Mouse (Mus musculus): ENCODE results near the gene Pex5l.

The Pex5l gene

DNA sequence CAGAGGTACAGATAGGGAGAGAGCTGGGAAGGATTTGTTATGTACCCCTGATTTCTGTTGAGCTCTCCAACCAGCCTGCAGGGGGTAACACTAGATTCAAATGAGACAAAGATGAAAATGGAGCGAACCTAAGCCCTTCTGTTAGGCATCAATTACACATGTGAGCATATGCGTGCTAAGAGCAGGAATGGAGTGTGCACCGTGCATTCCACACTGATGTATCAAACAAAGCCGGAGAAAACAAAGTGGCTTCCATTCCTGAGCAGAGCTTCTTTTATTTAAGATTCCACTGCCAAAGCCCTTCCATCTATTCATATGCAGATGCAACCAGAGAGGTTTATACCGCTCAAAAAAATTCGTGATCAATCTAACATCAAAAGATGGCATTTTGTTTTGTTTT lies 79.5 kb downstream of the Pex5l start:
- DNase-seq (ENCODE audit: low read depth, low spot score): peak; percentile 61

DNA sequence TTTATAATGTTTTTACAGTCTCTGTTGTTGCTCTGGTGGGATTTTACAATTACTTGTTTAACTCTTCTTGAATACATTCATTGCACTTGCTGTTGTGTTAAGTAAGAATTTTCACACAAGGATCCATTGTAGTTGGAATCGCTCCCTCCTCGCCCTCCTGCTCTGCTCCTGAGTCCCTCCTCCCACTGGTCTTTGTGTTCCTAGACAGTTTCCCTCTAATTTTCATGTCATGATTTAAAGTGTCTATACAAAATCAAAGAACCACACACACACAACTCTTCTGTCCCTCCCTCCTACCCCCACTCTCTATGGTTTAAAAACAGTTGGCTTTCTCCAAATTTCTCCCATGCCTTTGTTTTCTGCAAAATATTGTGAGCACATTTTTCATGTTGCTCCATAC lies 81.6 kb downstream of the Pex5l start:
- DNase-seq (ENCODE audit: low read depth, low spot score): no peak

DNA sequence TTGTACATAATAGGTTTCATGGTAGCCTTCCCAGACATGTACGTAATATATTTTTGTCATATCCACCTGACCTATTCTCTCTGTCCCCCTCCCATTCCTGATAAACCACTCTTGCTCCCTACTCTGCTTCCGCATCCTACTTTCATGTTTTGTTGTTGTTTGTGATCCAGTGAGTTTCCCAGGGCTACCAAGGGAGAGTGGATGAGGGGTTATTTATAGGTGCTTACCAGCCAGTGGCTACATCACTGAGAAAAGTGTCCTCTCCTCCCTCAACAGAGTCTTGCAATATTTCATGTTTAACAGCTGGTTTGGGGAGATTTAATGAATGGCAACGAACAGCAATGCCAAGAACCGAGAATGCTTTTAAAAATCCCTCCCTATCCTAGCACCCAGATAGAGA lies 82.0 kb downstream of the Pex5l start:
- DNase-seq (ENCODE audit: low read depth, low spot score): no peak

DNA sequence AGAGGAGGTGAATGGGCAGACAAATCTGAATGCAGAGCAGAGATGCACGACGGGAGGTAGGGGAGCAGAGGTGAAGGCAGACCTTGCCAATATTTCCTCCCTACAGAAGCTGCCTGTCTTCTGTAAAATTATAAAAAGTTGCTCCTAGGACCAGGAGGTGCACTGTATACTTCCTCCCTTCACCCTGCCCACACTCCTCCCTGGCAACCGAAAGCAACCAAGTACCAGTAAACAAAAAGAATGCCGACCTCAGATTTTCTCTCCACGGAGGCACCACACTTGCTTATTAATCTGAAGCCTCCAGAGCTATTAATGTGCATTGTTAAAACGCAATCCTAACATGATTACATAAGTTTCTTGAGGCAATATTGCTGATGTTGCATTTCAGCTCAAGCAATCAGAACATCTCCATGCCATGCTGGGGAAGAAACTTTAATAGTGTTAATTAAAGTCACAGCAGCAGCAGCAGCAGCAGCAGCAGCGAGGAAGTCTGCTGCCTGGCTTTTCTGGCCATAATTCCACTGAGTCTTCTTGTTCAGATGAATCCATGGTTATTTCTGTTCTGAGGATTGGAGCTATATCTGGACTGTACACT lies 82.6 kb downstream of the Pex5l start:
- DNase-seq (ENCODE audit: low read depth, low spot score): no peak

- no peak for DNase-seq (ENCODE audit: low read depth, low spot score)
Observed at GRCm38 (mm10) chr3:33048304-33048703, 94.7 kb downstream of the Pex5l start.

DNA sequence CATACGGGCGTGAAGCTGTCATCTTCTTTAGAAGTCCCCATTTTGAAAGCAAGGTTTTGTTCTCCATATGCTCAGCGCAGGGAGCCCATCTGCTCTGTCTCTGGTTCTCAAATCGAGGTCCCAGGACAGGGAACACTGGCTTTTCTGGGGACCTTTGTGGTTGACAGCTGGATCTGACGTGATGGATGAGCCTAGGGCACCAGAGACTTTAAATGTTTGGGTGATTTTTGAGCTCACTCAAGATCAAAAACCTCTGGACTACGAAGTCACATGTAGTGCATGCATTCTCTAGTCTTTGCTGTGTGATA lies 98.3 kb downstream of the Pex5l start:
- no peak for DNase-seq (ENCODE audit: low read depth, low spot score)

DNA sequence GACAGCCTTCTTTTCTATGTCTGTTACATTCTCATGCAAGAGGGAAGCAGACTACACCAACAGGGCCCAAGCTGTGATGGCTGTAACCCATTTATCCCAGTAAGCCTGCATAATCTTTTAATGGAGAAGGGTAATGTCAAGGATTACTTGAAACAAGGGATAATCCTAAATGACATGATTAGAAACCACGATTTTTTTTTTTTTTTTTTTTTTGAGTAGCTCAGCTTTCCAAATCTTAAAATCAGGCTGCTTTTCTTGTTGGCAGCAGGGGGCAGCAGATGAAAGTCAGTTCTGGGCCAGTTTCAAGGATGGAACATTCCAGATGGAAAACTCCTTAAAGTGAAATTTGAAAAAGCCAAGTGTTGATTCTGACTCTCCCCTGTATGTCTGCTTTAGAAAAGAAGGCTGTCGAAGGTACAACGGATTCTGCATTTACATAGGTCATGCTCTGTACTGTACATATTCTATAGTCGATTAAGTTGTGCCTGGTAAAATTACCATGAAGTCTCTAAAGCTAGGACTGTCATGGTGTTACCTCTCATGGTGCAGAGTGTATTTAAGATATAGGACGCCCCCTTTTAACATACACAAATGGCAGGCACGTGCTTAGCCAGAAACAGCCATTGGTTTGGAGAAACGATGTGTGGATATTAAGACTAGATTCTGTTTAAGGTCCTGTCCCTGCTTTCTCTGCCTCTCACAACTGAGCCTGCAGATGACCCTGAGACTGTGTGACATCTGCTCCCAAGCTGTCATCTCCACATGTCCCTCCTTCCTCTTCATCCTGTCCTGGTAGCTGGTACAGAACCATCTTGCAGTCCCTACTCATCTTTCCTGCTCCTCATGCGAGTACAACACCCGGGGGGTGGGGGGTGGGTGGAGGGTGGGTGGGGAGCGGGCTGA lies 98.9 kb downstream of the Pex5l start:
- DNase-seq (ENCODE audit: low read depth, low spot score): no peak

DNA sequence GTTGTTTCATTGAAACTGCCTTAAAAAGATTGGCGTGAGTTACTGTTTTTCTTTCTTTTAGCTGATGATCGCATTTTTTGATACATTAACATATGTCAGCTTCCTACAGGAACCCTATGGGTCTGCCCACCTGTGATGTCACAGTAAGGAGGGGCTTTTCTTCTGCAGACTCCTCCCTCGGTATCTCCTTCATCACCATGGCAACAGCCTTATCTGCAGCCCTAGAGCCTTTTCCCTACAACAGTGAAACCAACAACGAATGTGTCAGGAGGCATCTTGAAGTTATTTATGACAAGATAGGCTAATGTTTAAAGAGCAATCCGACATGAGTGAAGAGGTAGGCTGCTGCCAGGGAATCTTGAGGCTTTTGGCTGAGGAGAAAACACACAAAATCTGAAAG lies 118.5 kb downstream of the Pex5l start:
- peak; percentile 69 for DNase-seq (ENCODE audit: low read depth, low spot score)

- DNase-seq (ENCODE audit: low read depth, low spot score): no peak
Observed at GRCm38 (mm10) chr3:33003901-33004300, 139.1 kb downstream of the Pex5l start.

GRCm38 (mm10) chr3:33001769-33002168 lies 141.3 kb downstream of the Pex5l start:
- no peak for DNase-seq (ENCODE audit: low read depth, low spot score)

DNA sequence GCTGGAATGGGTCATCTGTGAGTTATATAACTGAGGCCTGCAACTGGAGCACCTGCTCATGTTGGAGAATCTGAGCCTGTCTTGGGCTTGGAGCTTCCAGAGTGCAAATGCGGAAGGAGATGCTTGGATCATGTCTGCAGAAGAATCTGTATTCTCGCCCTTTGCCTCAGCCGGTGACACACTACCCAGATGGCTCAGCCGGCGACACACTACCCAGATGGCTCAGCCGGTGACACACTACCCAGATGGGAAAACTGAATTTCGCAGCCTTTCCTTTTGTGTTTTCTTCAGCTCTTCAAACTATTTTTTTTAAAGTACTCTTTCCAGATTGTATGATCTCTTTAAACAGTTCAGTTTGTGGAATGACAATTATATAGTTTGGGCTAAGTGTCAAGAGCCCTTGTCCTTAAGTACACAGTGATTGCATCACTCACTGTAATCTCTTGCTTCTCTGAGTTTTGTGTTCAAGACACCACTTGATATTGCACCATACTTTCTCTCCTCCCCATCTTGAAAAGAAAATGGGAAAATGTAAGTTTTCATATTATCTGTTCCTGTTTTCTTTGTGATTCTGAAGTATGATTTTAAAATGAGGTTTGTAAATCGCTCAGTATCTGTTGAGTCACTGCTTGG lies 142.5 kb downstream of the Pex5l start:
- no peak for DNase-seq (ENCODE audit: low read depth, low spot score)

GRCm38 (mm10) chr3:32991713-32992575 lies 151.1 kb downstream of the Pex5l start:
- no peak for DNase-seq (ENCODE audit: low read depth, low spot score)

GRCm38 (mm10) chr3:32987806-32988205 lies 155.2 kb downstream of the Pex5l start:
- DNase-seq (ENCODE audit: low read depth, low spot score): no peak

DNA sequence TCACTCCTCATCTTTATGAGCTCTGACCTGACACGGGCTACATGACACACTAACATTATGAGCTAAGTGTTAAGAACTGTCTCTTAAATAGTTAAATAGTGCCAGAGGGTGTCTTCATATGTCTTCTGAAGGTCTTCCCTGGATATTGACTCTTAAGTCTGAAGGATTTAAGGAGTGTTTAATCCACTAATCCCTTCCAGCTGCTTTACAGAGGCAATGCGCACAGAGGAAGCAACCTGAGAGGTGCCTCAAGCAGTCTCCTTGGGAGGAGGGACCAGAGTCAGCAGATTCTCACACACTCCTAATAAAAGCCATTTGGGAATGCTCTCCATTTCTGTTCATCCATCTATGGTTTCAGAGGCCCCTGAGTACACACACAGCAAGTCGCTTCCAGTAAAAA lies 157.9 kb downstream of the Pex5l start:
- DNase-seq (ENCODE audit: low read depth, low spot score): no peak

- DNase-seq (ENCODE audit: low read depth, low spot score): no peak
Observed at GRCm38 (mm10) chr3:32979981-32980380, 163.1 kb downstream of the Pex5l start.

DNA sequence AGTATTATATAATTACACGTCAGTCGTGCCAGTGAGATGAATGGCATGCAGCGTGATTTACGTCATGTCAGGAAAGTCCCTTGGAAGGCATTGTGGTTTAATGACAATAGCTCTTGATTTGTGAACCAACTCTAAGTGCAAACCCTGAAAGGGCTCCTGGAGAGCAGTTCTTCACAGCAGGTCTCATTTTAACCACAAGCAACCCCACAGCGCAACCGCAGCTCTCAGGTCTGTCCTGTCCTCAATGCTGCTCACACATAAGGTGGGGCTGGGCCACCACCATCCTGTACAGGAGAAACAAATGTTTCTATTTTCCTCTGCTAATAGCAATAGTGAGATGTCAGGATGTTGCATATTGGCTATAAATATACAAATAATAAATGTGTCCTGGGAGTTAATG lies 163.8 kb downstream of the Pex5l start:
- peak; percentile 34 for DNase-seq (ENCODE audit: low read depth, low spot score)

DNA sequence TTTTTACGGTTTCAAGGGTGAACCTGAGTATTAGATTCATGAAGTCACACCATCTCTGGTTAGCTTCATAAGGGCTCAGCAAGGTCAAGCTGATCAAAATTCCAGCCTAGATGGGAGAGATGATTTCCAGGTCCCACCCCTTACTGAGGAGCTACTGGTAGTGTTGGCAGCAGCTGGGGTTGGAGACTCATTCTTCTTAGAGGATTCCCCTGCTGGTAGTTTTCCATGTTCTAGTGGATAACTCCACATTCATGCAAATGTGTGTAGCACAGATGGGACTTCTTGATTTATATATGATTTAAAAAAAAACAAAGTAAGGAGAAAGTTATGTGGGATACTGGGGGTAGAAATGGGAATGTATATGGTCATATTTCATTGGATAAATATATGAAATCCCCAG lies 172.8 kb downstream of the Pex5l start:
- no peak for DNase-seq (ENCODE audit: low read depth, low spot score)

DNA sequence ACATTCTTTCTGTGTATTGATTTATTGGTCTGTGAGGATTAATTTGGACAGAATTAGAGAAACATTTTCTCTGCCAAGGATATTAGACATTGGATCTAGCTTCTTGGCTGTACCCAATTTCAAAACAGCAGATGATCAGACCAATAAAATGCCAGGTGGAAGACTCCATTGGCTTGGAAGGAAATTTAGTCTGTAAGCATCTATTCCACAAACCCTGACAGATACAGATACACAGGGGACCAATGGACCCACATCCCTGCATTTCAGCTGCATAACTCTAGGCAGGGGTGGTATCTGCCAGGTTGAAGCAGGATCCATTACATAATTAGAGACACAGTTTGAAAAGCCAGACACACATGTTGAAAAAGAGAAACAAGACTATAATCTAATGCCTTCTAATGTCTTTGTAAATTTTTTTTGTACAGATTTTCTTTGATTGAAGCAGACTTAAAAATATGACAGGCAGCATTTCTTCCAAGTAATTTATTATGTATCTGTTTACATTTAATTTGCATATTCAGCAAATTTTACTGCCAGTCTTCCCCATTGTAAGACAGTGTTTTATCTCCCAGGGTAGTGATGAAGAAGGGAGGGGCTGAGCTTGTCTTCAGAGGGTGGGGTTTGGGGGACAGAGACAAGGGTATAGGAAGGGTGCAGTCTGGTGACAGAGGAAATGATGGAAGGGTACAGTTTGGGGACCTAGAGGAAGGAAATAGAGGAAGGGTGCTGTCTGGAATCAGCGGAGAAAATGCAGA lies 174.2 kb downstream of the Pex5l start:
- DNase-seq (ENCODE audit: low read depth, low spot score): no peak

GRCm38 (mm10) chr3:32965528-32965927 lies 177.5 kb downstream of the Pex5l start:
- peak; percentile 71 for DNase-seq (ENCODE audit: low read depth, low spot score)

DNA sequence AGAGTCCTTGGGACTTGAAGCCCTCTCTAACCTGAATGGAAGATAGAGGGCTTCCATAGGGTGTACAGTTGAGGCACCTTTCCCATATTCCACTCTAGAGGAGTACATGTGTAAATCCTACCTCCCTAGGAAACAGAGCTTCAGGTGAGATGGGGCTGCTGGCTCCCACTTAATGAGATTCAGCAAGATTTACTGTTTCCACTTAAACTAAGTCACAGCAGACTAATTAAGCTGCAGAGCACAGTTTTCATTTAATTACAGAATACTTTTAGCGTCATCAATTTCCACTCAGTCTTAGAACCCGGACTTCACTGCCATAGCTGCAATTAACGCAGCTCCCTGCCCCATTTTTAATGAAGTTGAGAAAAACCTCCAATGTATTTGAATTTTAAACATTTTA lies 181.6 kb downstream of the Pex5l start:
- DNase-seq (ENCODE audit: low read depth, low spot score): no peak

GRCm38 (mm10) chr3:32951382-32951781 lies 191.7 kb downstream of the Pex5l start:
- no peak for DNase-seq (ENCODE audit: low read depth, low spot score)

Measured in R1 (cell line).